Mouse (Mus musculus) testis, adult 2 months (tissue): Measurements from ENCODE around the gene Cript.

Source experiments
- CTCF ChIP-seq: fragments of 200-500 bp; IDR thresholded peaks from 2 replicates; pipeline ENCODE4 v1.5.1; 2012; ENCODE audit warnings: low read depth, mild to moderate bottlenecking, inconsistent platforms, low read length, moderate library complexity; ENCODE audit not compliant: control insufficient read depth, insufficient read depth, insufficient replicate concordance
- POLR2A ChIP-seq: fragments of 200-500 bp; IDR thresholded peaks from 2 replicates; pipeline ENCODE4 v1.6.1; 2012; ENCODE audit warnings: low read depth, mild to moderate bottlenecking, inconsistent platforms, low read length, moderate library complexity; ENCODE audit not compliant: control insufficient read depth

DNA sequence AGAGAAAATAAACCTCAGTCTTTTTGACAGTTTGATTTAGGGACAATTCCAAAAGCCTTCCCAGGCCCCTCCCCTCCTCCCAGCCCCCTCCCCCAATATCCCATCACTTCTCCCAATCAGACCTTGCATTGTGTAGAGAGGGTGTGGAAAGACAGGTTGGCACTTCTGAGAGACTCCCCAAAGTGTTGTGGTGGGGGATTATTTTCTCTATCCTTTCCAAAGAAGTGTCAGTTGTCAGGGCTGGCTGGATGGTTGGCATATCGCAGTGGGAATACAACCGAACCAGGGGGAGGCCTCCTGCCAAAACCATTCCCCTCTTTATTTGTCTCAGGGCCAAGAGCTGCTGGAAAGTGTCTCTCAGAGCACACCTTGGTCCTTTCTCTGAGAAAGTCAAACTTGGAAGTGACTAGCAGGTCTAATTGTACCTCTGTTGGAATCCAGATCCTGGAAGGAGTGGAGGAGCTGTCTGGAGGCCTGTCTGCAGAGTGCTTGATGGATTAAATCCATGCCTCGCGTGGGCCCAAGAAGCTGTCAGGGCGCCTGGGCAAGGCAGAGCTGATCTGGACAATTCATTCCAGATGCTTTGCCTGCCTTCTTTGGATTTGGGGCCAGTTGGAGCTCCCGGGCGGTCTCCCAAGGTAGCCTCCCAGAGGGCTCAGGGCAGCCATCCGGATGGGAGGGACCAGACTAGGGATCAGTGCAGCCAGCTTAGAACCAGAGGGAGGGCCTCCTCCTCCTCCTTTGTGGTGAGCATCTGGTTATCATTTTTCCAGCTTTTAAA is 32.3 kb downstream of the Cript start:
- TF ChIP-seq CTCF (no peak), POLR2A (no peak)
